Mouse (Mus musculus): ENCODE data around the gene Abca7.

Gene Abca7

DNA sequence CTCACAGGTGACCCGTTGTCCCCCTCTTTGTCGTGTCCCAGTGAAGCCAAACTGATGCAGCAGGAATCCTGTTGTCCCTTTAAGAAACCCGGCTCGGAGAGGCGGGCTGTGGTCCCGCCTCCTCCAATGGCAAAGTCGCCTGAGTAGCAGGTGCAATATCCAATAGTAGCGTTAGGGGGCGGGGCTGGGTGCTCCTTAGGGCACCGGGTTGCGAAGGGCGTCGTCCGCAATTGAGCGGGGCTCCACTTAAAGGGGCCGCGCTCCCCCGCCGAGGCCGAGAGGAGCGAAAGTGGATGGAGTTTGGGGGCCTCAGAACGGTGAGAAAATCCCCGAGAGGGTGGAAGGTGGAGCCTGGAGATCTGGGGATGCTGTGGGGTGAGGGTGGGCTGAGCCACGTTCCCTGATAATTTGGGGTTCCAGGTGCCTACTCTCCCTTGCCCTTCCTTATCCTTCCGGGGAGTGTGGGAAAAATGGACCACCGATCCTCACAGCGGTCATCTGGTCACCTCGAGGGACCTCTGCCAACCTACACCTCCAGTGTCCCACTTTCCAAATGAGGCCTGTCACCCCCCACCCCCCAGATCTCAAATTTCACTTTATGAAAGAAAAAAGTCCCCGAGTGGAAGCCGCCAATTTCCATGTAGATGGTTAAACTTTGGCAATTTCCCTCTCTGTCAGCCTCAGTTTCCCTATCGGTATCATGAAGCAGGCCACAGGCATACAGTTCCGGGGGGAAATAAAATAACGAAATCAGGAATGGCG lies at the start of gene Abca7:
Gene Abca7, plus strand, starts transcription at position 223 of the 762 bp plus-strand sequence.
- DNase-seq (ENCODE audit: low spot score) = peak; percentile 98

DNA sequence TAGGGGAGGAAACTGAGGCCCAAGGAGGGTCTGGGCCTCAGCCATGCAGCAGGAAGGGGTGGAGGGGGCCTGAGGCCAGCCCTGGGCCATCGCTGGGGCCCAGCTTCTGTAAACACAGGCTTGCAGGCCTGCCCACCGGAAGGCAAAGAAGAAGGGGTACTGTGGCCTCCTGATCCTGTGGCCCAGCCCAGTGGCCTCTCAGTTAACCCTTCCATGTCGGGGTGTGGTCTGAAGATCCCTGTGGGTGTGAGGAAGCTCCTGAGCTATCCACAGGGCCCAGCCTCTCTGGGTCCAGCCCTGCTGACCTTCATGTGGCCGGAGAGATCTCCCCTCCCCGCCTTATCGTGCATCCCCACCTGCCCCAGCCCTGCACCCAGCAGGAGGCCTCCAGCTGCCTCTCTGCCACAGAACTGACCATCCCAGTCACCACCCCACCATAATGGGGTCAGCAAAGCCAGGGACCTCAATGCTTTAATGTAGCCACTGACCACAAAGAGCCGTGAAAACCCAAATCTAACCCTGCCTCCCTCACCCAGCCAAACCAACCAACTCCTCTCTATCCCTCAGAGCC lies 49.5 kb upstream of the Abca7 start:
- no peak for DNase-seq (ENCODE audit: low spot score)

DNA sequence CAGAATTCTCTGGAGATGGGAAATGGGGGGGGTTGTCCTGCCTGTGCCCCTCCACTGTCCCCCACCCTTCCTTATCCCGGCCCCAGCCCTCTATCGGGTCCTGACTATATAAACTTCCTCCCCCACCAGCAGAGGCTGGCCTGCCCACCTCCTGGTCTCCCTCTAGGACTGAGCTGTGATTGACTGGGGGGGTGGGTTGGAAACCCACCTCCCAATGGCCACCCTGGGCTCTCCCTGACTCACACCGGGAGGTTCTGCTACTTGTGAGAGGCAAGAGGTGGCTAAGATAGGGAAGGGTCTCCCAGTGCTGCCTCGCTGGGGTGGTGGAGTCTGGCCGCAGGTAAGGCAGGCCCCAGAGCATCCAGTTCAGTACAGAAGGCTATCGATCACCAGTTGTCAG lies 48.8 kb upstream of the Abca7 start:
- DNase-seq (ENCODE audit: low spot score) = no peak

DNA sequence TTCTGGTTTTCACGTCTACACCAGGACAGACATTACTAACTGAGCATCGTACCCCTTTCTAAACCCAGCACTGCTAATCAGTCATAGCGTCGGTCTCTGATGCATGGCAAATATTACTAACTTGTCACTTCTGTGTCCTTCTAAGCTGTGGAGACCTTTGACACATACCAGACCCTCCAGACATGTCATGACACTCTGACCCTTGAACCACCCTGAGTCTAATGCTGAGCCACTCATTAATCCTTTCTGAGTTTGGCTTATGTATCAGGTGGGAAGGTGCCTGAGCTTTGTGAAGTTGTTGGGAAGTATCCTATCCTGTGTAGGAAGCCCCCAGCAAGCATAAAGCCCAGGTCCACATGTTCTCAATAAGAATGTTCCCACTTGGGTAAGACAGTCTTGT lies 46.4 kb upstream of the Abca7 start:
- no peak for DNase-seq (ENCODE audit: low spot score)

DNA sequence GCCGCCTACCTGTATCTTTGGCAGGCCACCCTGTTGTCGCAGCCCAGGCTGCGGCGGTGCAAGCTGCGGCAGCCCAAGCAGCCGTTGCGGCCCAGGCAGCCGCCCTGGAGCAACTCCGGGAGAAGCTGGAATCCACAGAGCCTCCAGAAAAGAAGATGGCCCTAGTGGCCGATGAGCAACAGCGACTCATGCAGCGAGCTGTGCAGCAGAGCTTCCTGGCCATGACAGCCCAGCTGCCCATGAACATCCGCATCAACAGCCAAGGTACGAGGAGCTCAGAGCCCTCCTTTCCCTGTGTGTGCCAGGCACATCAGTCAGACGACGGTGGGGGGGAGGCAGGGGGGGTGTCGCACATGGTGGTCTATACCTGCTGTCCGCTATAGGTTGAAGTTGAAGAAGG lies 45.6 kb upstream of the Abca7 start:
- no peak for DNase-seq (ENCODE audit: low spot score)

DNA sequence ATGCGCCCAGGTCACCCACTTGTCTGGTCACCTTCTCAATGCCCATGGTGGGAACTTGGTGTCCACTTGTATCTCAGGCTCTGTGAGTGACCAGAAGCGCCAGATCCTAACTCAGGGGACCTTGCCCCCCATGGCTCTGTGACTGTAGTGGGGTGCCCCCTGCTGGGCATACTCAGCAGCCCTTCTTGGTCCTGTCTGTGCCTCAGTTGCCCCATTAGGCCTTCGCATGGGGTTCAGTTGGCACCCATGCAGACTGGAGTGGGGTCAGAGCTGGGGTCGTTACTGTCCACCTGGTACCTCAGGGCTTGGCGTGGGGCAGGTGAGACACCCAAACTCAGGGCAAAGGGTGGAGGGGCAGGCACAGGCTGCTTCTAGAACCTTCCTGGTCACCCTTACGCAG lies 42.3 kb upstream of the Abca7 start:
- DNase-seq (ENCODE audit: low spot score) = no peak

DNA sequence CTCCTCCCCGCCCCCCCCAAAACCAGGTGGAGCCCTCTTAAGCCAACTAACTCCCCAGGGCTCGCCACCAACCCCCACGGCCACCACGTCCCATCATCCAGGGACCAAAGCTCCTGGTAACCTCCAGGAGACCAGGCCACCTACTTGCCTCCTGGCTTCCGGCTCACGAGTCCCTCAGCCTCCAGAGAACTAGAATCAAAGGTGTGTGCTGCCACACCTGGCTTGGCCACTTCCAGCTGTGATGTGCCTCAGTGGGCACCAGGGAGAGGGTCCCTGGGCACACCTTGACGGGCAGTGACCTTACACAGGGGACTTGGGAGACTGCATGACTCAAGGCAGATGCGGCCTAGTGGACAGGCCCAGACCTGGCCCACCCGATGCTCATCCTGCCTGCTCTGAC lies 40.6 kb upstream of the Abca7 start:
- no peak for DNase-seq (ENCODE audit: low spot score)

DNA sequence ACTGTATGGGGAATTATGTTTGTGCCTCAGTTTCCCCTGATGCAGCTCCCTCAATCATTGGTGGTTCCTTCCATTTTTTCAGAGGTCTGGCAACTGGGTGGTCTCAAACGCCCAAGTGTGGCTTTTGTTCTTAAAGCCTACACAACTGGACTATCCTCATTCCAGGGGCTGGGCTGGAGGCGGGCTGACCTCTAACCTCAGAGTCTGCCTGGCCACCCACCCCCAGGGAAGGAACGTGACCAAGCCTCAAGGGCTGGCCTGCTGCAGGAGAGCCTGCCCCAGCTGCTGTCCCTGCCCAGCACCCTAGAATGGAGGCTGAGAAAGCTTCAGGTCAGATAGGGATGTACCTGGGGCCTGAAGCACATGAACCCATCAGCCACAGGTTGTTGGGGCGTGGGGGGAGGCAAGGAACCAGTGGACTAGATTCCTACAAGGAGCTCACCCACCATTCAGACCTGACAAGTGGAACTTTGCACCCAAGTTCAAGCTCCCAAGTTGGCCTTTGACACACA lies 39.6 kb upstream of the Abca7 start:
- no peak for DNase-seq (ENCODE audit: low spot score)

DNA sequence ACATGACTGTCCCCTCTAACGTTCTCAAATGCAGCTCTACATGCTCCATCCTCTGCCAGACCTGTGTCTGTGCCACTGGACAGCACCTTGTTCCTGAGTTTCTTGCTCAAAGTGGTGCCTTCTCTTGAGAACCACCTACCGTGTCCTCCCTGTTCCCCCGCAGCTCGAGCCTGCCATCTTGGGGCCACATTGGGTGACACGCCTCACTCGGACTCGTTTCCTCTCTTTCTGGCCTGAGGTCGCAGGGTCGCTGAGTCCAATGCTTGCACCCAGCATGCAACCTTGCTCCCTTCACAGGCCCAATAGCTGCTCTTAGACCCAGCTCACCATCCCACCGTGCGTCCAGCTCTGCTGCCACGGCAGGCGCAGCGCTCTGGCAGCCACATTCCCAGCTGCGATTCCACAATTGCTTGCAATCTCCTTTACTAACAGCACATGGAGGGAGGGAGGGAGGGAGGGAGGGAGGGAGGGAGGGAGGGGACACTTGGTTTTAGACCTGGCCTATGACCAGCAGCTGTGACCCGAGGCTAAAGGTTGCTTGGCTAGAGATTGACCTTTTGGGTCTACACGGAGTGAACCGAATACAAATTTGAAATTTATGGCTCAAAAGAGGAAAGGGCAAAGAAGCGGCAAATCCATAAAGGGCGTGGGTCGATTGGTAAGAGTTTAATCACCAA lies 38.0 kb upstream of the Abca7 start:
- peak; percentile 93 for DNase-seq (ENCODE audit: low spot score)

DNA sequence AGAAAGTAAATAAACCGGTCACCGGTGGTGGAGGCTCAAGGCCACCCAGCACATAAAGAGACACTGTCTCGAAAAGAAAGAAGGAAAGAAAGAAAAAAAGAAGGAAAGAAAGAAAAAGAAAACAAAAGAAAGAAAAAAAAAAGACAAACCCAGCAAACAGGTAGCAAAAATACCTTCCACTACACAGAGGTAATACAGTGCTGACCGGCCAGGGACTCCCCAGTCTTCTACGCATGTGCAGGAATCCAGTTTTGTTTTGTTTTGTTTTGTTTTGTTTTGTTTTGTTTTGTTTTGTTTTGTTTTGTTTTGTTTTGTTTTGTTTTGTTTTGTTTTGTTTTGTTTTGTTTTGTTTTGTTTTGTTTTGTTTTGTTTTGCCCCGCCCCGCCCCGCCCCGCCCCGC lies 36.9 kb upstream of the Abca7 start:
- peak; percentile 54 for DNase-seq (ENCODE audit: low spot score)

DNA sequence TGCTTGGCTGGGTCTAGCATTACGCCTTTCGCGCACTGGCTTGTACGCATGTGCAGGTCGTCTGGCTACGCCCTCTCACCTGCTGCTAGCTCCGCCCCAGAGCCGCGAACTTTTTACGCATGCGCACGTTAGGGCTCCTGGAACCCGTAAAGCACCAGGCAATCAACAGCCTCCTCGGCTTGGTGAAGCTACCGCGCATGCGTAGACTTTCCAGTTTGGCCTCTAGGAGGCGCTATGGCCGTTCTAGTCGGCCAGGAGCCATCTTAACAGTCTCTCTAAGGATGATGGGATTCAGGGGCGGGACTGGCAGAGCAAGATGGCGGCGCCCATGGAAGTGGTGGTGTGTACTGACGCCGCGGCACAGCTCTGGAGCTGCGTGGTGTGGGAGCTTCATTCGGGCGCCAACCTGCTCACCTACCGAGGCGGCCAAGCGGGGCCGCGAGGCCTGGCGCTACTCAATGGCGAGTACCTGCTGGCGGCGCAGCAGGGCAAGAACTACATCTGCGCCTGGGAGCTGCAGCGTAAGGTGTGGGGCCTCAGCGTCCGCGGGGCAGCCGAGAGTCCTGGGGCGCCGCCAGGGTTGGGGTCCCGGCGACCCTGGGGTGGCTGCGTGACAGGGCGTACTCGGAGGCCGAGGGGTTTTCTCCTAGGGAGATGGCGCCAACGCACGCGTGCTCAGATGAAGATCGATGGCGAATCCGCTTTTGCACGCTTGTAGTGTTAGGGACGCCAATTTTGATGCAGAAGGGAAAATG lies 36.3 kb upstream of the Abca7 start, which contains the start of gene Wdr18:
Gene Wdr18, plus strand, starts transcription at position 306 of the 755 bp plus-strand sequence.
- DNase-seq (ENCODE audit: low spot score) = peak; percentile 100

DNA sequence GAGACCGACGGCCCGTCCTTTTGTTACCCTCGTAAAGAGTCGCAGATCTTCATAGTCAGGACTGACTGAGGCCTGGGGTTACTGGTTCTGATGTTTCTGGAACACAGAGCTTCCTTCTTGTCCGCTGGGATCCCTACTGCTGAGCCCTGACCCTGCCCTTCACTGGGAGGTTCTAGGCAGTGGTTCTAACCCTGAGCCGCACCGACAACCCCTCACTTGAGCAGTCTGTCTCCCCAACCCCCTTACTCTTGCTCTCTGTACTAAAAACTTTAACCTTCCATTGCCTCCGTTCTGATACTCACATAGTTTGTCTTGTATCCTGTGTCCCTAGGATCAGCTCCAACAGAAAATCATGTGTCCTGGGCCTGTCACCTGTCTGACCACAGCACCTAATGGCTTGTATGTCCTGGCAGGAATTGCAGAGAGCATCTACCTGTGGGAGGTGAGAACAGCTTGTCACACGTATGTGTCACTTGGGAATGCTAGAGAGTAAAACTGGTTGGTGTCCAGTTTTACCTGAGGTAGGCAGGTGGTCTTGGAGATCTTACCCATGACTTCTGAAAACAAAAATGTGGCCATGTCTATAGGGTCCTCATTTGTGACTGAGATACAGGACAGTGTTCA lies 35.5 kb upstream of the Abca7 start:
- no peak for DNase-seq (ENCODE audit: low spot score)

DNA sequence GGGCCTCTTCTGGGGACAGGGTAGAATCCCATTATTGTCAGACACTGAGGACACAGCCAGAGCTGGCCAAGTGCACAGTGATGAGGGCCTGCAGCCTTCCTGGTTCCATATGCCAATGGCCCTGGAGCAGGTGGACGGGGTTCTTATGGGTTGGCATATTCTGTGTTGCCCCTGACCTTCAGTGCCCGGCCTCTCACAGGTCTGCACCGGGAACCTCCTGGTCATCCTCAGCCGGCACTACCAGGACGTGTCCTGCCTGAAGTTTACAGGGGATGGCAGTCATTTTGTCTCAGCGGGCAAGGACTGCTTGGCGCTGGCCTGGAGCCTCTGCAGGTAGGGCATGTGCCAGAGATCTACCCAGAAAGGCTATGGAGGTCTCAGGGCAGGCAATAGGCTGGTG lies 31.6 kb upstream of the Abca7 start:
- no peak for DNase-seq (ENCODE audit: low spot score)

DNA sequence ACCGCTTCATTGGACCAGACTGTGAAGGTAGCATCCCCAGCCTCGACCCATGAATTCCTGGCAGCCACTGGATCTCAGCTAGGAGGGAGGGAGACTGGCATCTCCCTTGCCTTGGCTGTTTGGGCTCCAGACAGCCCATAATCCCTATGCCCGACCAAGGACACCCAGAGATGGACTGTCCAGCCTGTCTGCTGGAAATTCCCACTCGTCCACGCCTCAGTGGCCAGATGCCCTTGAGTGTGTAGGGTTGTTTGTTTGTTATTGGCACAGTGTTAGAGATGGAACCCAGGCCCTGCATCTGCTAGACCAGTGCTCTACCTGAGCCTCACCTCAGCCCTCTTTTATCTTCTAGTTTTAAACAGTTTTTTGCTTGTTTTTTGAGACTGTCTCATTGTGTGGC lies 31.0 kb upstream of the Abca7 start:
- DNase-seq (ENCODE audit: low spot score) = peak; percentile 53

DNA sequence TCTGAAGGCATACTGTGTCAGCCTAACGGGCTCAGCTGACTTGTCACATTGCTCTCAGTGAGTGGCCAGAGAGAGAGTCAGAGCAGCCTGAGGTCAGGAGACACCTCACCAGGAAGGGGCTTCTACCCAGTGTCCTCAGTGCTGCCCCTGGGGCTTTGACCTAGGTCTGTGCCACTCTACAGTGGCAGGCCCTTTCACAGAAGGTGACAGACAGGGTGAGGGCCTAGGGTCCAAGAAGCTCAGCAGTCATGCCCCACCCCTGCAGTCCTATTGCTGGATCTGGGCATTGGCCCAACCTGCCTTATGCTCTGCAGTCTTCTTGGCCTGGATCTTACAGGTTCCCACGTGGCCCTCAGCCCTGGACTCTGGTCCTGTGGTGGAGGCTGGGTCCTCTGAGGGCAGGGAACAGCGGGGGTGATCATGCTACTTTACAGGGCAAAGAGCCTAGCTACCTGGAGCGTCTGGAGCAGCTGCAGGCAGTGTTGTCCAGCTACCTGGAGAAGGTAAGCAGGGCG lies 29.4 kb upstream of the Abca7 start:
- peak; percentile 80 for DNase-seq (ENCODE audit: low spot score)

DNA sequence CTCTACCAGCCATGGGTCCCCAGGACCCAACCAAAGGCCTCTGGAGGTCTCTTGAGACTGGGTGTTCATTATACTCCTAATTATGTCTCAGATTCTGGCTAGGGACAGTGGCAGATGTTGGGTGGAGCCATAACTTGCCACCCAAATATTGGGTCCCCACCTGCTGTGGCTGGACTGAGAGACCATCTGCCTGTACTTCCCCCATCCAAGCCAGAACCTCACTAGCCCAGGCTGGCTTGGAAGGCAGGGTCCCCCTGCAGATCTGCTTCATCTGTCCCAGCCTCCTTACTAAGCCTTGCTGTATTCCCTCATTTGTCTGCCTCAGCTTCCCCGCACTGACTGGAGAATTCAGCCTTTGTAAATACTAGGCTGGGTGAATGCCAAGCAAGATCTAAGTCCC lies 28.1 kb upstream of the Abca7 start:
- DNase-seq (ENCODE audit: low spot score) = no peak

DNA sequence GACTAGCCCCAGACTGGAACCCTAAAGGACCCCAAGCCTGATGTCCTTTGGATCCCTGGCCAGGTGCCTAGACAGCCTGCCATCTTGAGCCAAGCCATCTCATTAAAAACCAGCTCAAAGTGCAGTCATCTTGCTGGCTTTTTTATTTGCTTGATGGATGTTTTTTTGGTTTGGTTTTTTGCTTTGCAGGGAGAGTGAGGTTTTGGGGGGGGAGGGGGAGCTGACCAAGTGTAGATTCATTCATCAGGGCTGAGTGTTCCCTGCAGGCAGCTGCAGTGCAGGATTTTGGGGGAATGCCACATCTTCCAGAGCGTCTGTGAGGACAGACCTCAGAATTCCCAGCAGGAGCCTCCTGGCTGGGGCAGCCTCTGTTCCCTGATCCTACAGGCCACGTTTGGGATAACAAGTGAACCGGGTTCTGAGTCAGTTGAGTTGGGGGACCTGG lies 27.1 kb upstream of the Abca7 start:
- peak; percentile 54 for DNase-seq (ENCODE audit: low spot score)

DNA sequence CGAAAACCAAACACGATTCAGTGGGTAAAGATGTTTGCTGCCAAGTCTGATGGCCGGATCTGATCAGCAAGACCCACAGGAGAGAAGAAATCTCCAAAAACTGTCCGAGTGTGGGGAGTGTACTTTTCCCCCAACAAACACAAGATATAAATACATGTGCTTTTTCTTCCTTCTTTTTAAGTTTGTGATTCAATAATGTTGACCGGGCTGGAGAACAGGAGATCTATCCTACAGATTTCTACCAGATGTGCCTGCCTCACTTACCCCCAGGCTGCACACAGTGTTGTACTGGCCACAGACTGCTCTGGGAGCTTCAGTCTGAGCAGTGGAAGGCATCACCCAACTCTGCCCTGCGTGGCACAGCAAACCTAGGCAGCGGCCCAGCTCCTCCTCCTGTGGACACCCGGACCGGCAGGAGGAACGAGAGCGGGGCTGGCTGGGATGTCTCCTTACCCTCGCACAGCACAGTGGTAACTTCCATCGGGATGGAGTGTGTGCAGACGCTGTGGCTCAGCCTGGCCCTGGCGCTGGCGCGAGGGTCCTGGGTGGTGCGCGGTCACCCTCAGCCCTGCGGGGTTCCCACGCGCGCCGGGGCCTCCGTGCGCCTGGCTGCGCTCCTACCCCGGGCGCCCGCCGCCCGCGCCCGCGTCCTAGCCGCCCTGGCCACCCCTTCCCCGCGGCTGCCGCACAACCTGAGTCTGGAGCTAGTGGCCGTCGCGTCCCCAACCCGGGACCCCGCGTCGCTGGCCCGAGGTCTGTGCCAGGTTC lies 25.7 kb upstream of the Abca7 start, which contains the start of gene Grin3b:
Gene Grin3b, plus strand, starts transcription at position 301 of the 768 bp plus-strand sequence.
- no peak for DNase-seq (ENCODE audit: low spot score)

DNA sequence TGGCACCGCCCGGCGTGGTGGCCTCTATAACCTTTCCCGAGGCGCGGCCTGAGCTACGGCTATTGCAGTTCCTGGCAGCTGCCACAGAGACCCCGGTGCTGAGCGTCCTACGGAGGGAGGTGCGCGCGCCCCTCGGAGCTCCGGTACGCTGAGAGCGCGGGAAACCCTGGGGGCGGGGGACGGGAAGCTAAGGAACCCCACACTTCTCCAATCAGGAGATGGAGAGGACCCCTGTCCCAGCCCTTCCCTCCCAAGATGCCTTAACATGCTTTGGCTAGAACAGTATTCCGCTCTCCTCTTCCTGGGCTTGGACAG lies 25.2 kb upstream of the Abca7 start:
- DNase-seq (ENCODE audit: low spot score) = no peak

DNA sequence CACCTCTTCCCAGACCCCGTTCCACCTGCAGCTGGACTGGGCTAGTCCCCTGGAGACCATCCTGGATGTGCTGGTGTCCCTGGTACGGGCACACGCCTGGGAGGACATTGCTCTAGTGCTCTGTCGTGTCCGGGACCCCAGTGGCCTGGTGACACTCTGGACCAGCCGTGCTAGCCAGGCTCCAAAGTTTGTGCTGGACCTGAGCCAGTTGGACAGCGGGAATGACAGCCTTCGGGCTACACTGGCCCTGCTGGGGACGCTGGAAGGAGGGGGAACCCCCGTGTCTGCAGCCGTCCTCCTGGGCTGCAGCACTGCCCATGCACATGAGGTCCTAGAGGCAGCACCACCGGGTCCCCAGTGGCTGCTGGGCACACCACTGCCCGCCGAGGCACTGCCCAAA lies 23.5 kb upstream of the Abca7 start:
- DNase-seq (ENCODE audit: low spot score) = no peak

DNA sequence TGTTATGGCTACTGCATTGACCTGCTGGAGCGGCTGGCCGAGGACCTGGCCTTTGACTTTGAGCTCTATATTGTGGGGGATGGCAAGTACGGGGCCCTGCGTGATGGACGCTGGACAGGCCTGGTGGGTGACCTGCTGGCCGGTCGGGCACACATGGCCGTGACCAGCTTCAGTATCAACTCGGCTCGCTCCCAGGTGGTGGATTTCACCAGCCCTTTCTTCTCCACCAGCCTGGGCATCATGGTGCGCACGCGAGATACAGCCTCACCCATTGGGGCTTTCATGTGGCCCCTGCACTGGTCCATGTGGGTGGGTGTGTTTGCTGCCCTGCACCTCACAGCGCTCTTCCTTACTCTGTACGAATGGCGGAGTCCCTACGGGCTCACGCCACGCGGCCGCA lies 22.2 kb upstream of the Abca7 start:
- DNase-seq (ENCODE audit: low spot score) = no peak

Data from MN1 (cell line).